11 mouse cellular contexts compared by ENCODE assay signal in genomic region chr1:85902108-85902561, GRCm38 (mm10). TPM values are rescaled to one million over a fixed set of nuclear protein-coding genes. Genes with fewer than 3 reads are reported as not detected.
DNase-seq lines count a peak whose midpoint lies in the region; ATAC-seq and TF ChIP-seq lines count a peak whose summit lies in the region.
"Had no signal": no experiment of that assay in that cellular context is flagged by ENCODE, and none has a peak within 500 bp of the region (broad histone marks: within the 10 kb centered on the region; RNA-seq: fewer than 3 reads in every experiment).

No protein-coding gene starts in this region.

- peaks cover 28% of the 10 kb centered on the region for H3K4me1 ChIP-seq in heart, adult 2 months (ENCODE audit: control insufficient read depth, insufficient read depth, low read length)

- H3K36me3 ChIP-seq in heart, adult 2 months (ENCODE audit: control insufficient read depth, insufficient read depth, low read length): peaks cover 3% of the 10 kb centered on the region

- no peak for DNase-seq in layer of hippocampus, adult 2 months (ENCODE audit: low spot score in 2 of 2)
- no peak for DNase-seq in layer of hippocampus, adult 9-10 months (ENCODE audit: low spot score)
- DNase-seq in cerebellum, adult 11-12 months: peak; percentile 79
- peak; percentile 51 to 55 for DNase-seq in heart, adult 2 months
- DNase-seq in kidney, postnatal 14 days: peak; percentile 69
- no peak for DNase-seq in T-cell, adult 2 months (ENCODE audit: low spot score)

- ATAC-seq in monocyte, adult 5-6 weeks (replicated peaks; ENCODE audit: insufficient number of reproducible peaks, low FRiP score, low TSS enrichment, poor library complexity, severe bottlenecking): no peak
- ATAC-seq in activated CD4-positive, CD25-positive, alpha-beta regulatory T cell, adult 4 months: no peak

- intact Hi-C loops in heart, adult 2 months (cut with DNase I): loop anchor here (5.0 kb wide), 1 partner anchor 110 kb away; the partner anchor contains the start of gene Cab39

- TF ChIP-seq POLR2A in heart, adult 2 months (IDR thresholded peaks at IDR 0.05; ENCODE audit: insufficient read depth, low read depth, low read length): no peak

- H3K4me3 ChIP-seq in layer of hippocampus, adult 2 months: no peak overlapping the region
- no peak overlapping the region for H3K4me3 ChIP-seq in heart, adult 2 months

- TF ChIP-seq CTCF in layer of hippocampus, adult 2 months (conservative IDR thresholded peaks at IDR 0.05): no peak
- TF ChIP-seq CTCF in heart, adult 2 months (IDR thresholded peaks at IDR 0.05): no peak

- H3K79me2 ChIP-seq in heart, adult 2 months (replicated peaks; ENCODE audit: control insufficient read depth, insufficient read depth, low read length): no peaks in the 10 kb centered on the region

- H3K9ac ChIP-seq in heart, adult 2 months (ENCODE audit: low read depth, low read length): no peak overlapping the region

- H3K27me3 ChIP-seq in heart, adult 2 months (ENCODE audit: control insufficient read depth, insufficient read depth, low read length): no peaks in the 10 kb centered on the region

- 0 out of 2 replicates have a peak, but pooled peaks have one; percentile 5 for TF ChIP-seq EP300 in heart, adult 2 months (IDR thresholded peaks at IDR 0.05; ENCODE audit: insufficient read depth, low read depth, low read length)

- 10% methylated on average over 7 of the region's 7 CpGs for WGBS in heart, adult 2 months

- H3K27ac ChIP-seq in layer of hippocampus, adult 2 months: peak overlapping the region; percentile 92
- peak overlapping the region; percentile 7; the same call in 1 of the 2 replicates for H3K27ac ChIP-seq in heart, adult 2 months

RNA-seq across cellular contexts. Expression of gene Itm2c, which starts 8.1 kb away (rescaled TPM):
- total RNA-seq in layer of hippocampus, adult 2 months (2021): 100 to 1,000 TPM; 748 to 802 TPM
- 10 to 100 TPM; 60.3 to 62.0 TPM for total RNA-seq in heart, adult 2 months (2021)
- 101 and 137 TPM in 2 replicates for polyA plus RNA-seq in heart, adult 2 months (2012; rRNA removed)
- 94.7 to 124 TPM (median 121 TPM) in 3 replicates for total RNA-seq in monocyte, adult 5-6 weeks (2017)
- polyA plus RNA-seq in activated CD4-positive, CD25-positive, alpha-beta regulatory T cell, adult 4 months (2017; shearing (Covaris generic)): 100 to 1,000 TPM in 1 of 2 experiments, 10 to 100 TPM in 1; 75.8 to 126 TPM

RNA-seq across cellular contexts. Expression of gene 4933407L21Rik, which starts 26.1 kb away (rescaled TPM):
- 1 to 10 TPM; 3.3 to 3.6 TPM for total RNA-seq in layer of hippocampus, adult 2 months (2021)
- total RNA-seq in heart, adult 2 months (2021): not detected
- not detected in 2 replicates for polyA plus RNA-seq in heart, adult 2 months (2012; rRNA removed)
- not detected in 3 replicates for total RNA-seq in monocyte, adult 5-6 weeks (2017)
- 1 to 10 TPM in 1 of 2 experiments, under 1 TPM in 1; 0.51 to 1.5 TPM for polyA plus RNA-seq in activated CD4-positive, CD25-positive, alpha-beta regulatory T cell, adult 4 months (2017; shearing (Covaris generic))
- total RNA-seq: liver, adult 2 months had no signal
- polyA plus RNA-seq: embryonic facial prominence, embryonic 11.5 days; G1E; liver, adult 2 months had no signal

RNA-seq across cellular contexts. Expression of gene Gpr55, which starts 58.7 kb away (rescaled TPM):
- total RNA-seq in layer of hippocampus, adult 2 months (2021): not detected
- total RNA-seq in heart, adult 2 months (2021): not detected
- polyA plus RNA-seq in heart, adult 2 months (2012; rRNA removed): 0.03 TPM in 1 of 2 replicates, not detected in the other
- 2.2 to 4.9 TPM (median 4.7 TPM) in 3 replicates for total RNA-seq in monocyte, adult 5-6 weeks (2017)
- polyA plus RNA-seq in activated CD4-positive, CD25-positive, alpha-beta regulatory T cell, adult 4 months (2017; shearing (Covaris generic)): 1 to 10 TPM; 1.9 to 6.8 TPM
- polyA plus RNA-seq: embryonic facial prominence, embryonic 11.5 days had no signal

Comparison
In these comparisons a context has a peak if more than half of its experiments do, and no peak if none do; other contexts are left out.
1. DNase-seq: peak in cerebellum, adult 11-12 months (single experiment), heart, adult 2 months (2 of 2) and kidney, postnatal 14 days (single experiment); none in layer of hippocampus, adult 2 months (0 of 2), layer of hippocampus, adult 9-10 months (single experiment) and T-cell, adult 2 months (single experiment).